Mouse (Mus musculus): ENCODE measurements around the gene Foxo6.

Gene Foxo6

DNA sequence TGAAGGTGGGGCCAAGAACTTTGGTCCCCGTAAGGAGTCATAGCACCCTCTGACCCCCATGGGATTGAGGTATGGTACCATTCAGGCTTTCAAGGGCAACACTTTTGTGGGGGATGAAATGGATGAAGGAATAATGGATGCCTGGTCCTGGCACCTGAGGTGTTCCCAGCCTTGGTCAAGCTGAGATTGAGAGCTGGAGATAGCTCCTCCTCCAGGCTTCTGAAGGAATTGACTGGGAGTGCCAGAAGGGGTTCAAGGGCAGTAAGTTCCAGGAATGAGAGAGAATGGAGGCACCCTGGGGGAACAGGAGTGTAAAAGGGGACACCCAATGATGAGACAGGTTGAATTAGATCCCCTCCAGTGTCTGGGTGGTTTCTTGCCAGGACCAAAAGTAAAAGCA, 3.0 kb downstream of the Foxo6 start:
- no peak for DNase-seq (ENCODE audit: low spot score)

DNA sequence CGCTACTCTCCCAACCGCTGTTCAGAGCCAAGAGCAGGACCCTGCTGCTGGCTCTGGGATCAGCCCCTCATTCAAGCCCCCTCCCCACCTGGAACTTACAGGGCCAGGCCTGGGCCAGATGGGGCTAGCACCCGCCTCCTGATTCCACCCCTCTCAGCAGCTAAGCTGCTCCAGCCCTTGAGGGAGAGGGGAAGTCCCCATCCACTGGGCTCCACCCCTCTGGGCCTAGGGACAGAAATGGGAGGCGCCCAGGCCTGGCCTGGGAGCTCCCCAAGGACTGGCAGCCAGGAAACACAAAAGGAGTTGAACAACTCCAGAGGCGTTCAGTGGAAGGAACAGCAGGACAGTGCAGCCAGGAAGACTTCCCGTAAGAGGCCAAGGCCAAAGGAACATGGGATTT, 4.0 kb downstream of the Foxo6 start:
- no peak for DNase-seq (ENCODE audit: low spot score)

GRCm38 (mm10) chr4:120282568-120283091, 4.5 kb downstream of the Foxo6 start:
- peak; percentile 20 for DNase-seq (ENCODE audit: low spot score)

- no peak for DNase-seq (ENCODE audit: low spot score)
These were observed 6.1 kb downstream of the Foxo6 start for GRCm38 (mm10) chr4:120281011-120281410.

GRCm38 (mm10) chr4:120280432-120280831, 6.7 kb downstream of the Foxo6 start:
- no peak for DNase-seq (ENCODE audit: low spot score)

DNA sequence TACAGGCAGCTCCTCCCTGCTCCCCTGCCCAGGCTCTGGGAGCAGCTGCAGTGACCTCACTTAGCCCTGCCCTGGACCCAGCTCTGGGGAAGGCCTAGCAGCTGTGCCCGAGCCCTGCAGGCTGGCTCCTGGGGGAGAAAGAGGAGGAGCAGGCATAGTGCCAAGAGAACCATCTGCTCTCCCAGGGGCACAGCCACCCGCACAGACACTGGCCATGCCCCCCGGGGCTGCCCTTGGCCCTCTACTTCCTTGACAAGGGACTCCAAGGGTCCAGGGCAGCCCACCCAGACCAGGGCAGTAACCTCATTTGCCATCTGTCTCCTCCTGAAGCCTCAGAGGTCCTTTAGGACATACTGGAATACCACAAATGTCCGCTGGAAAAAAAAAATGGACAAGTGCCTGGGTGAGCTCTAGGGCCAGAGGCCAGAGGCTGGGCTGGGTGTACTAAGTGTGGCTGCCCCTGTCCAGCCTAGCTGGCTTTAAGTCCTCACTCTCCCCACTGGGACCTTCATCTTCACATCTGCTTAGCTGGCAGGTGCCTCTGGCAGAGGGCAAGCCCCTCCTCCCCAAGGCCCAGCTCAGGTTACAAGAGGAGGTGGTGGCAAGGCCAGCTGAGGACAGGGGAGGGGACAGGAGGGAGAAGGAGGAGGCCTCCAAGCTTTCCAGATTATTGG, 9.8 kb downstream of the Foxo6 start:
- DNase-seq (ENCODE audit: low spot score), result no peak

DNA sequence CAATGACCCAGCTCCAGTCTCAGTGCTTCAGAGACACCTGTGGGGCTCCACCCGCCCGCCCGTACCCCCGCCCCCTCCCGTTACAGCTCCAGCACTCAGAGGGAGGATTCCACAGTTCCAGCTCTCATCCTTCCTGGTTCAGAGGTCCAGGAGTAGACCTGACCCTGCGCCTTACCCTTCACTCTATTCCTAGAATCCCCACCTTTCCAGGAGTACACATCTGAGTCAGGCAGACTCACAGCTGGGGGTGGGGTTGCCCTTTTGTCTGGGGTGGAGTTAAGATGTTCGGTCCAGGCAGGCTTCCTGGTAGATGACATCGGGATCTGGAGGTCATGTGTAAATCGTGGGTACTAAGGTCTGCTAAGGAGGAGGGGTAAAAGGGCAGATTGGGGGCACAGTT, 11.7 kb downstream of the Foxo6 start:
- DNase-seq (ENCODE audit: low spot score), result no peak

DNA sequence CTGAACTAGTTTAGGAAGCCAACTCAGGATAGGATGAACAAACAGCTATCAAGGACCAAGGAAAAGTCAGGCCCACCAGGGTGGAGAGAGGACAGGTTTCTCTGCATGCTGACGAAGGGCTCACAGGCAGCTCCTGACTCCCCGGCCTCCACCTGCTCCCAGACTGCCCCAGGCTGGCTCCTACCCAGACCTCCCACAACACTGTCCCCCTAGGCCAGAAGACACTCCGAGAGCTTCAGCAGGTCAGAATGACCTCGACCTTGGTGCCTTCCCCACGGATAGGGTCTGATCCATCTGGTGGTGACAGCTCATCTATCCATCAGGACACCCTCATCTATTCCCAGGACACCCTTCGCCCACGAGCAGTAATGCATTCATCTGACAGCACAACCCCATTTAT, 13.6 kb downstream of the Foxo6 start:
- DNase-seq (ENCODE audit: low spot score), result no peak

DNA sequence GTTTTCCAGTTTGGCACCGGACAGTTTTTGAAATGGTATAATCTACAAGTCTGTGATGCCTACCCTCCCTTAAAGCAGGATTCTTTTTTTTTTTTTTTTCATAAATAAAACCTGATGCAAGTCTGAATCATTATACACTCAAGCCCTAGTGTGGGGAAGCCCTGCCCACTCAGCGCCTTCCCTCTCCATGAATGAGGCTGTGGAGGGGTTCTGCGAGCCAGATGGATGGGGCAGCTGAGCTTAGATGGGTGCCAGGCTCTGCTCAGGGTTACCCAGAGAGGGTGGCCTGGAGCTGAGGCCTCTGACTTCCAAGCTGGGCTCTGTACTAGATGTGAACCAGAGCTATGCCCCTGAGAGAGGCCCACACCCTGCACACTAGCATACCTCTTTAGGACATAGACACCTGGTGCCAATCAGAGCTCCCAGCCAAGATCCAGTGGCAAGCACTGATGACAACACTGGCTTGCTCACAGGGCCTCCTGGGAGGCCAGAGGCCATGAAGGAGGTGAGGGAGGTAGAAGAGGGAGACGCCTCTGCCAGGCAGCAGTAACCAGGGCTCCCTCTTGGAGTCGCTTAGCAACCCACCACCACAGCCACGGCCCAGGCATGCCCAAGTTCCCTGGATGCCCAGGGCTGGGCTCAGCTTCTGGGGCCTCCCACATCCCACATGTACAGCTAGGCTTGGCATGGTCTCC, 15.1 kb downstream of the Foxo6 start:
- DNase-seq (ENCODE audit: low spot score), result no peak

DNA sequence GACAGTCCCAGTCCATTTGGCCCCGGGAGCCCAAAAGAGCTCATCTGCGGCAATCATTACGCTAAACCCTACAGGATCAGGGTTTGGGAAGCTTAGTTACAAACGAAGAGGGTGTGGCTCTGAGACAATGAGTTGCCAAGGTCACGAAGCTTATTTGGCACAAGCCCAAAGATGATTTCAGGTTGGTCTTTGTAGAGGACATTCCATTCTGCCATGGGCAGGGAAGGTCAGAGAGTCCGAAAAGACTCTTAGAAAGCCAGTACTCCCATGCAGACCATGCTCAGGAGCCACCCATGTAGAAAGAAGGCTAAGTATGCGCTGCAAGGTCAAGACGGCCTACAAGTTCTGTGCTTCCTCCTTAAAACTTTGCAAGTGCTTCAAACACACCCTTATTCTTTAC, 15.9 kb downstream of the Foxo6 start:
- DNase-seq (ENCODE audit: low spot score), result no peak

DNA sequence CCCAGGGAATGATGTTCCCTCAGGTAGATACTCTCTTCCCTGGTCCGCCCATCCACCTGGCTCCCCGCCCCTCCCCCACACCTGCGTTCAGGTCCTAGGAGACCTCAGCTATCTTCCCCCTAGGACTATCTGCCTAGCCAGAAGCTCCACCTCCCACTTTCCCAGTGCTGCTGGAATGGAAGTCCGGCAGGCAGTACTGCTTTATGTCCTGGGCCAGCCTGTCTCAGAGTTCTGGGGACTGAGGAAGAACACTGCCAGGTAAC, 16.3 kb downstream of the Foxo6 start:
- DNase-seq (ENCODE audit: low spot score), result no peak

GRCm38 (mm10) chr4:120270148-120270936, 16.8 kb downstream of the Foxo6 start:
- DNase-seq (ENCODE audit: low spot score), result no peak

DNA sequence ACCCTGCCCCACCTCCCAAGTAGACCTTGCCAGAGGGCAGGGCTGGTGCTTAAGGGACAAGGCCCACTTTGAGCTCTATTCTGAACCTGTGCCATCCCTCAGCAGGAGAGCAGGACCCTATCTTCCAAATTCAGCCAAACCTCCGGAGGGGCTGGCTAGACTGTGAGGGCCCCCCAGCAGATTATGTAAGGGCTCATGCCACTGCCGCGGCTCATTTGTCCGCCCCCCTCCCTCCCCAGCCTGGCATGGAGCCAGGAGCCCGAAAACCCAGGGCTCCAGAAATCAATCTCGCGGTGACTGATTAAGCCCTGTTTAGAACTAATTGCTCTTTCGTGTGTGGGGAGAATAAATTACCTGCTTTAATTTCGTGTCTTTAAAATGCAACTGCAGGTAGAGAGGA, 17.7 kb downstream of the Foxo6 start:
- no peak for DNase-seq (ENCODE audit: low spot score)

DNA sequence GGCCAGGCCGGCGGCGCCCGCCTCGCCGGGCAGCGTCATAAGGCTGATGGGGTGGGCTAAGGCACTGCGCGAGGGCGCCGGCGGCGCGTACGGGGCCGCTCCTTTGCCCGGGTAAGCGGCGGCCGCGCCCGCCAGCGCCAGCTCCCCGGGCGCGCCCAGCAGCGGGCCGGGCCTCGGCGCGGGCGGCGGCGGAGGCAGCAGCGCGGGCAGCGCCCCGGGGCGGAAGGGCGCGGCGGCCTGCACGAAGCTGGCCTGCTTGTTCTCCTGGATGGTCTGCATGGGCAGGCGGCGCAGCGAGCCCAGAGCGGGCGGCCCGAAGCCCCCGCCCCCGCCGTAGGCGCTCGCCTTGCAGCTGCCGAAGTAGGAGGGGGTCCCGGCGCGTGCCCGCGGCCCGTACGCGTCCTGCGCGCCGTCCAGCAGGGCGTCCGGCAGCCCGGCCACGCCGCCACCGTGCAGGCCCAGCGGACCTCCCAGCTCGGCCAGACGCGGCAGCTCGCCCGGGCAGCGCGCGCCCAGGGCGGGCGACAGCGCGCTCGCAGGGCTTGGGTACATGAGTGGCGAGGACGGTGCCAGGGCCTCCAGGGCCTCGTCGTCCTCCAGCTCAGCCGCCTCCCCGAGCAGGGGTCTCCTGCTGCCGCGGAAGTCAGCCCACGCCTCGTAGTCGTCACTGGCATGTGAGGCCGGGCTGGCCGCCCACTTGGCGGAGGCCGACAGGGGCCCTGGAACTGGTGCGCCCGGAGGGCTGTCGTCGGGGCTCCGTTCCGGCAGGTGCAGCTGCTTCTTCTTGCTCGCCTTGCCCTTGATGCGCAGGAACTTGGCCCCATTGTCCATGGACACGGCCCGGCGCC, 18.7 kb downstream of the Foxo6 start:
- no peak for DNase-seq (ENCODE audit: low spot score)

DNA sequence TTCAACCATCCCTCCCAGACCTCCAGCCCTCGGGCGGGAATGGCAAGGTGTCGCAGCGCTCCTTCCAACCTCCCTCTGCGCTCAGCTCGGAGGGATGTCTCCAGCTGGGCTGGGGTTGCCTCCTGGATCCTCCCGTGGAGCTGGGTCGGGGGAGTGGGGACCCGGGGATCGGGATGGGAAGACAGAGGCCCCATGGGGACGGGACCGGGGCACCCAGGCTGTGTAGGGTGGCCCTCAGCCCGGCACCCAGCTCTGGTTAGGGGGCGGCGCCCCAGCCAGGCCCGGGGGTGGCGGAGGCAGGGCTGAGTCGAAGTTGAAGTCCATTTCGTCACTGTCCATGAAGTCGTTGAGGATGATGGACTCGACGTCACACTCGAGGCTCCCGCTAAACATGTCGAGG, 19.5 kb downstream of the Foxo6 start:
- no peak for DNase-seq (ENCODE audit: low spot score)

DNA sequence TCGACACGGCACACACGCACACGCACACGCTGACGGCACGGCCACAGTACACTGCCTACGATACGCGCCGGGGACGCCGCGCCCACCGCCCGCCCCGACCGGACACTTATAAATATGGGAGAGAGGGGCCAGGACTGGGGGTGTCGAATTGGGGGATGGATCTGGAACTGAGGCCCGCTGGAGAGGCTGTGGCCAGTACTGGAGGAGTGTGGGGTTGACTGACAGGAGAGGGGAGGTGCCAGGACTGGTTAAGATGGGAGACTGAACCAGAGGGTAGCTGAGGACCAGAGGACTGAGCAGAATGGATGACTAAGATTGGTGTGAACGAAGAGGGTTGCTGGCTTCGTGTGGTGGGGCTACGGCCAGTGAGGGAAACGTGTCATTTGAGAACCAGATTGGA, 20.0 kb downstream of the Foxo6 start:
- no peak for DNase-seq (ENCODE audit: low spot score)

DNA sequence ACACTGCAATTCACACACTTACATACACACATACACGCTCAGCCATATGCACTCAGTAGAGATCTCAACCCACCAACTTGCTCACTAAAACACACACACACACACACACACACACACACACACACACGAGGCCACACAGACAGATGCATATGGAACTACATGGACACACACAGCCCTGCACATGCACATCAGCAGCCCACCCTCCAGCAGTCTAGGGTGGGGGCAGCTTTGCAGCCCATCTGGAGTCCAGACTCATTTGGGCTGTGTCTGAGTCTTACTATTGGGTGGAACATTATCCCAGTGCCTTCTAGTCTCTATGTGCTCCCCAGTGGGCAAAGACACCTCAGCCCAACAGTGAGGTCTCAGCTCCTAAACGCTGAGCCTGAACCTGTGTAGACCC, 23.0 kb downstream of the Foxo6 start:
- no peak for DNase-seq (ENCODE audit: low spot score)

GRCm38 (mm10) chr4:120262726-120263125, 24.4 kb downstream of the Foxo6 start:
- no peak for DNase-seq (ENCODE audit: low spot score)

DNA sequence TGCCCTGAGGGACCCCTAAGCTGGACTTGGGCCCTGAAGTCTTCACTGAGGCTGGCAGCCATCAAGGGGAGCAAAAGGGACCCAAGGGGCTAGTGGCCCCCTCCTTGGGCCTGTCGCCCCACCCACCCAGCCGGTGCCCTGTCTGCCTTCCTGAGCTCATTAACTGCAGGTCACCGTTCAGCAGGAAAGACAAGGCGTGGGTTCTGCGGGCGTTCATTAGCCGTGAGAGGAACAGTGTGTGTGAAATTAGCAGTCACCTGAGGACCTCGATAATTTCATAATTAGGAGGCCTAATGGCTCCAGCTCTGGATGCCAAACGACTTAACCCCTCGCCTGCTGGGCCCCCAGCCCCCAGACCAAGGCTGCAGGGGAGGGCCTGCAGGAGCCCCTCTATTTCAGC, 24.9 kb downstream of the Foxo6 start:
- no peak for DNase-seq (ENCODE audit: low spot score)

DNA sequence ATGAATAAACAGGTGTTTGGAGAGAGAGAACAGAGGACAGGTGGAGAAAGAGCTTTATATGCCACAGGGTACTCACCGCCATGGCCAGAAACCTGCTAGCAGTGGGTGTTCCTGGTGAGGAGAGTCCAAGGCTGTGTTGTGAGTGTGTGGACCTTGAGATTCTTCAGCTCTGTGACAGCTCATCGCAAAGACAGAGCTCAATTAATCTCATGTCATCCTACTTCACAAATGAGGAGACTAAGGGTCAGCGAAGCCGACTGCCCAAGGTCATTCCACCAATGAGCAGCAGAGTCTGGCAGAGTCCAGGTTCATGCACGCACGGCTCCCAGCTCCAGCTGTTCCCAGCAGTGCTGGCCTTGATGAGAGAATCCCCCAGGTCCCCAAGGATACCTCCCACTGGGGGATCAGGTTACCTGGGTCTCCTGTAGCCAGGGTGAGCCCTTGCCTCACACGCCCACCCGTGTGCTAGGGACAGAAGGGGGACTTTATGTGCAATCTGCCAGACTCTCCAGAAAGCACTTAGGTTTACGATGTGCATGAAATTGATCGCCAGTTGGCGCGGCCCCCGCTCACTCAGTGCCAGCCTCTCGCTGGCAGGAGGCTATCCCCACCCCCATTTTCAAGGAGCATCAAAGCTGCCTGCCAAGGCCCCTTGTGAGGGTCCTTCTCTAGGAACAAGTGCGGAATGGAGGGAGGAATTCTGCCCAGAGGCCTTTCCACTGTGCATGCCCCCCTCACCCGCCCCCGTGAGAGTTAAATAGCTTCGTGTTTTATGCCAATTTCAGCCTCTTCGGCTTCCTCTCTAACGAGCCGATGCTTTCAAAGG, 27.6 kb downstream of the Foxo6 start:
- DNase-seq (ENCODE audit: low spot score), result no peak

DNA sequence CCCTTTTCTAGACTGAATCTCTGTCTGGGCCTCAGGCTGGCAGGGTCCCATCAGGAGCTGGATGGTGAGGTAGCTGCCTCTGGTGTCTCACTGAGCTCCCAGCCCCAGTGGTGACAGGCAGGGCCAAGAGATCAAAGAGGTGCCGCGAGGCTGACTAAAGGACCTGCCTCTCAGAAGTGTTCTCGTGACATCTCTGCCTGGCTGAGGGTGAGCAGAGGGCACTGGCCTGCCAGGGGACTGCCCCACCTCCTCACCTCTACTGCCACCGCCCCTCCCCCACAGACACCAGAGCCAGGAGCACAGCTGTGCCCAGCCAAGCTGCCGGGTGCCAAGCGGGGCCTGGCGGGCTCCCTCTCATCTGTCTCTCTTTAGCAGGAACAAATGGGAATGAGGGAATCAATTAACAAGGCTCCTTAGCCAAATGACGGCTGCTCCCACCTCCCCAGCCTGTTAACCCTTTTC, 38.3 kb downstream of the Foxo6 start:
- DNase-seq (ENCODE audit: low spot score), result no peak
